Mouse (Mus musculus) T-helper 17 cell (primary cell): ENCODE results near the gene Ms4a12.

ENCODE experiments used
- in situ Hi-C, 2 experiments: fragments of 300-600 bp; cut with MboI, MseI; formaldehyde crosslinking; loops; 1 replicate in 1 of 2; 2 replicates in 1 of 2; pipeline ENCODE4 v1.15.1; 2025; ENCODE audit warnings: high pct_unique_total_duplicates in 2 of 2

The Ms4a12 gene

GRCm38 (mm10) chr19:11232348-11232747 lies at the start of gene Ms4a12:
Gene Ms4a12 (minus strand): TSS chr19:11232448.
- in situ Hi-C loops = no loop called here

GRCm38 (mm10) chr19:11280223-11280622 lies 48.0 kb upstream of the Ms4a12 start:
- in situ Hi-C loops = no loop called here

GRCm38 (mm10) chr19:11276431-11276830 lies 44.2 kb upstream of the Ms4a12 start:
- in situ Hi-C loops = no loop called here

GRCm38 (mm10) chr19:11266956-11267355 lies 34.7 kb upstream of the Ms4a12 start:
- in situ Hi-C loops = loop anchor here in 1 of 2 experiments (25.0 kb wide), 1 partner anchor 1130 kb away; no protein-coding TSS in a partner anchor

GRCm38 (mm10) chr19:11266052-11266845 lies 34.0 kb upstream of the Ms4a12 start, which contains the start of gene Ms4a1:
Gene Ms4a1 (minus strand): TSS chr19:11266241.
- in situ Hi-C loops = loop anchor here in 1 of 2 experiments (25.0 kb wide), 1 partner anchor 1129 kb away; no protein-coding TSS in a partner anchor

GRCm38 (mm10) chr19:11264602-11265185 lies 32.4 kb upstream of the Ms4a12 start:
- in situ Hi-C loops = loop anchor here in 1 of 2 experiments (25.0 kb wide), 1 partner anchor 1127 kb away; no protein-coding TSS in a partner anchor

GRCm38 (mm10) chr19:11263549-11263948 lies 31.3 kb upstream of the Ms4a12 start:
- in situ Hi-C loops = loop anchor here in 1 of 2 experiments (25.0 kb wide), 1 partner anchor 1126 kb away; no protein-coding TSS in a partner anchor

GRCm38 (mm10) chr19:11262932-11263331 lies 30.7 kb upstream of the Ms4a12 start:
- in situ Hi-C loops = loop anchor here in 1 of 2 experiments (25.0 kb wide), 1 partner anchor 1126 kb away; no protein-coding TSS in a partner anchor

GRCm38 (mm10) chr19:11261522-11261921 lies 29.3 kb upstream of the Ms4a12 start:
- in situ Hi-C loops = loop anchor here in 1 of 2 experiments (25.0 kb wide), 1 partner anchor 1124 kb away; no protein-coding TSS in a partner anchor

- in situ Hi-C loops = no loop called here
Measured at GRCm38 (mm10) chr19:11244230-11244629, 12.0 kb upstream of the Ms4a12 start.

GRCm38 (mm10) chr19:11242560-11242959 lies 10.3 kb upstream of the Ms4a12 start:
- in situ Hi-C loops = no loop called here

- in situ Hi-C loops = no loop called here
Measured at GRCm38 (mm10) chr19:11235820-11236219, 3.6 kb upstream of the Ms4a12 start.

GRCm38 (mm10) chr19:11234921-11235735 lies 2.9 kb upstream of the Ms4a12 start:
- in situ Hi-C loops = no loop called here

- in situ Hi-C loops = no loop called here
Measured at GRCm38 (mm10) chr19:11234244-11234643, 2.0 kb upstream of the Ms4a12 start.

- in situ Hi-C loops = loop anchor here in 1 of 2 experiments (25.0 kb wide), 1 partner anchor 416 kb away; the partner anchor contains the start of genes Ms4a2 and Ms4a6d
Measured at GRCm38 (mm10) chr19:11196546-11196945, 35.7 kb downstream of the Ms4a12 start, which contains the start of gene Ms4a13. Gene Ms4a13 (minus strand): TSS chr19:11196737.

GRCm38 (mm10) chr19:11192552-11192951 lies 39.7 kb downstream of the Ms4a12 start:
- in situ Hi-C loops = loop anchor here in 1 of 2 experiments (25.0 kb wide), 1 partner anchor 420 kb away; the partner anchor contains the start of genes Ms4a2 and Ms4a6d

- in situ Hi-C loops = loop anchor here in 1 of 2 experiments (25.0 kb wide), 1 partner anchor 428 kb away; the partner anchor contains the start of genes Ms4a2 and Ms4a6d
Measured at GRCm38 (mm10) chr19:11184121-11184520, 48.1 kb downstream of the Ms4a12 start.

- in situ Hi-C loops = loop anchor here in 1 of 2 experiments (25.0 kb wide), 1 partner anchor 435 kb away; the partner anchor contains the start of genes Ms4a2 and Ms4a6d
Measured at GRCm38 (mm10) chr19:11177464-11177863, 54.8 kb downstream of the Ms4a12 start.

GRCm38 (mm10) chr19:11165172-11165571 lies 67.1 kb downstream of the Ms4a12 start, which contains the start of gene 1700025F22Rik:
Gene 1700025F22Rik (minus strand): TSS chr19:11165320.
- in situ Hi-C loops = no loop called here
